Mouse (Mus musculus) ES-Bruce4 (cell line): ENCODE results near the gene Map2k5. TPM values are rescaled to one million over a fixed set of nuclear protein-coding genes. Genes with fewer than 3 reads are reported as not detected.

ENCODE experiments used
- H3K27ac ChIP-seq: 2 replicates; pipeline ENCODE4 v1.5.1; 2012; ENCODE audit warnings: low read length, inconsistent platforms; ENCODE audit not compliant: insufficient read depth
- H3K27me3 ChIP-seq: 2 replicates; pipeline ENCODE4 v1.6.1; 2012; ENCODE audit warnings: mild to moderate bottlenecking, low read length, inconsistent platforms; ENCODE audit not compliant: control insufficient read depth, poor library complexity, insufficient read depth, severe bottlenecking
- H3K36me3 ChIP-seq: 2 replicates; pipeline ENCODE4 v1.6.1; 2012; ENCODE audit warnings: inconsistent platforms, mild to moderate bottlenecking, low read length, moderate library complexity; ENCODE audit not compliant: control insufficient read depth, poor library complexity, insufficient read depth, severe bottlenecking
- H3K4me1 ChIP-seq: one replicate; pipeline ENCODE4 v1.8.1; 2011; ENCODE audit warnings: low read length; ENCODE audit not compliant: control insufficient read depth, insufficient read depth
- H3K4me3 ChIP-seq: 2 replicates; pipeline ENCODE4 v1.5.1; 2011; ENCODE audit warnings: low read depth, mild to moderate bottlenecking, low read length
- H3K9ac ChIP-seq: 2 replicates; pipeline ENCODE4 v1.6.1; 2012; ENCODE audit warnings: low read depth, mild to moderate bottlenecking, inconsistent platforms; ENCODE audit not compliant: poor library complexity, severe bottlenecking
- H3K9me3 ChIP-seq: replicated peaks from 2 replicates; pipeline ENCODE4 v1.6.1; 2012; ENCODE audit warnings: mild to moderate bottlenecking, low read length, inconsistent platforms; ENCODE audit not compliant: control insufficient read depth, poor library complexity, insufficient read depth, severe bottlenecking
- CTCF ChIP-seq: IDR thresholded peaks from one replicate; pipeline ENCODE4 v1.8.1; 2011; ENCODE audit warnings: low read depth, low read length
- EP300 ChIP-seq: IDR thresholded peaks from 2 replicates; pipeline ENCODE4 v1.6.1; 2011; ENCODE audit warnings: low read depth, low read length; ENCODE audit not compliant: insufficient read depth
- POLR2A ChIP-seq: IDR thresholded peaks from one replicate; pipeline ENCODE4 v1.8.1; 2011; ENCODE audit warnings: low read length; ENCODE audit not compliant: insufficient read depth
- polyA plus RNA-seq: library from polyadenylated mRNA; stranded (reverse); fragments of >200 nt; gene quantifications from 2 replicates; pipeline ENCODE4 v1.2.4, GENCODE M21; 2011; ENCODE audit warnings: low read depth; ENCODE audit not compliant: missing spikeins, insufficient read depth, insufficient read length

Gene Map2k5
- polyA plus RNA-seq, 1 experiment: 27.8 TPM

GRCm38 (mm10) chr9:63151072-63151870 is 226.4 kb downstream of the Map2k5 start:
- Histone ChIP-seq H3K9ac (no peak overlapping the region), H3K9me3 (no peaks in the 10 kb centered on the region), H3K27ac (no peak overlapping the region), H3K4me3 (no peak overlapping the region), H3K36me3 (no peaks in the 10 kb centered on the region), H3K4me1 (no peaks in the 10 kb centered on the region), H3K27me3 (peaks cover 39% of the 10 kb centered on the region)
- TF ChIP-seq CTCF (no peak), POLR2A (no peak), EP300 (no peak)

- peaks cover 48% of the 10 kb centered on the region for H3K27me3 ChIP-seq
- no peaks in the 10 kb centered on the region for H3K9me3 ChIP-seq
- no peak overlapping the region for H3K27ac ChIP-seq
- no peak overlapping the region for H3K4me3 ChIP-seq
- H3K4me1 ChIP-seq: peaks cover 2% of the 10 kb centered on the region
- no peak overlapping the region for H3K9ac ChIP-seq
- no peaks in the 10 kb centered on the region for H3K36me3 ChIP-seq
- TF ChIP-seq POLR2A (no peak), EP300 (no peak), CTCF (no peak)
These were observed 227.5 kb downstream of the Map2k5 start for GRCm38 (mm10) chr9:63150086-63150800.

GRCm38 (mm10) chr9:63149372-63149766 is 228.3 kb downstream of the Map2k5 start:
- TF ChIP-seq CTCF (no peak), EP300 (no peak), POLR2A (no peak)
- Histone ChIP-seq H3K36me3 (no peaks in the 10 kb centered on the region), H3K27ac (no peak overlapping the region), H3K4me3 (peak overlapping the region; percentile 21), H3K27me3 (peaks cover 57% of the 10 kb centered on the region), H3K9ac (no peak overlapping the region), H3K9me3 (no peaks in the 10 kb centered on the region), H3K4me1 (peaks cover 2% of the 10 kb centered on the region)

- TF ChIP-seq EP300 (no peak), CTCF (no peak), POLR2A (no peak)
- peak within 1 kb of the TSS; percentile 34; the same call in 1 of the 2 replicates for H3K9ac ChIP-seq
- peak within 1 kb of the TSS; percentile 24 for H3K4me3 ChIP-seq
- peaks cover 59% of the 10 kb centered on the region for H3K27me3 ChIP-seq
- H3K27ac ChIP-seq: no peak within 1 kb of the TSS
- H3K36me3 ChIP-seq: no peaks in the 10 kb centered on the region
- peaks cover 2% of the 10 kb centered on the region for H3K4me1 ChIP-seq
- no peaks in the 10 kb centered on the region for H3K9me3 ChIP-seq
These were observed 229.0 kb downstream of the Map2k5 start, which contains the start of gene Skor1 for GRCm38 (mm10) chr9:63148410-63149371. Skor1 (minus strand) TSS chr9:63148961.

GRCm38 (mm10) chr9:63147786-63148409 is 229.8 kb downstream of the Map2k5 start:
- TF ChIP-seq CTCF: no peak
- no peak for TF ChIP-seq POLR2A
- no peak for TF ChIP-seq EP300
- Histone ChIP-seq H3K9me3 (no peaks in the 10 kb centered on the region), H3K27ac (no peak overlapping the region), H3K4me3 (no peak overlapping the region), H3K27me3 (peaks cover 63% of the 10 kb centered on the region), H3K36me3 (no peaks in the 10 kb centered on the region), H3K9ac (no peak overlapping the region), H3K4me1 (peaks cover 2% of the 10 kb centered on the region)
